Mouse (Mus musculus) c-Kit-positive CD71-negative TER-119-negative erythroid progenitor cells, embryonic 14.5 days (primary cell): Measurements from ENCODE around the gene Sbk3.
A peak's percentile ranks its signal among the peaks of the same experiment; 100 is the strongest.
"Not testable (repeated sequence)": the region's sequence is repeated elsewhere in the genome, so short reads cannot be mapped to it uniquely, and the experiment has no call there.

Experiments used
- DNase-seq: peaks from one replicate; pipeline ENCODE4 v3.0.0-alpha.2; 2013; ENCODE audit warnings: low read depth

Sbk3 gene

GRCm38 (mm10) chr7:4971068-4971467 lies at the start of gene Sbk3:
Sbk3 (minus strand) TSS chr7:4971168.
- DNase-seq: no peak

GRCm38 (mm10) chr7:5020685-5021084 lies 49.7 kb upstream of the Sbk3 start:
- no peak for DNase-seq

GRCm38 (mm10) chr7:5020000-5020681 lies 49.2 kb upstream of the Sbk3 start, which contains the start of the genes Zfp865 and Ccdc106:
Zfp865 (plus strand) TSS chr7:5020376.
Ccdc106 (plus strand) TSS chr7:5020553.
- peak; percentile 98 for DNase-seq

GRCm38 (mm10) chr7:5019576-5019975 lies 48.6 kb upstream of the Sbk3 start:
- DNase-seq: not testable (repeated sequence)

GRCm38 (mm10) chr7:5017931-5018330 lies 47.0 kb upstream of the Sbk3 start:
- no peak for DNase-seq

- no peak for DNase-seq
These were observed 46.4 kb upstream of the Sbk3 start for GRCm38 (mm10) chr7:5017352-5017751.

- no peak for DNase-seq
These were observed 46.0 kb upstream of the Sbk3 start for GRCm38 (mm10) chr7:5016920-5017319.

GRCm38 (mm10) chr7:5016057-5016456 lies 45.1 kb upstream of the Sbk3 start:
- DNase-seq: no peak

GRCm38 (mm10) chr7:5015118-5016001 lies 44.4 kb upstream of the Sbk3 start, which contains the start of gene Gm44973:
Gm44973 (plus strand) TSS chr7:5015496.
- peak; percentile 80 for DNase-seq

GRCm38 (mm10) chr7:5014251-5015117 lies 43.5 kb upstream of the Sbk3 start, which contains the start of the genes Zfp524 and Fiz1:
Zfp524 (plus strand) TSS chr7:5014415.
Fiz1 (minus strand) TSS chr7:5014697.
- DNase-seq: peak; percentile 98

GRCm38 (mm10) chr7:5012681-5013513 lies 41.9 kb upstream of the Sbk3 start:
- DNase-seq: no peak

GRCm38 (mm10) chr7:5008229-5008628 lies 37.3 kb upstream of the Sbk3 start:
- DNase-seq: no peak

GRCm38 (mm10) chr7:5002876-5003275 lies 31.9 kb upstream of the Sbk3 start:
- DNase-seq: not testable (repeated sequence)

- DNase-seq: no peak
These were observed 28.9 kb upstream of the Sbk3 start for GRCm38 (mm10) chr7:4999876-5000275.

GRCm38 (mm10) chr7:4996934-4997333 lies 26.0 kb upstream of the Sbk3 start:
- DNase-seq: no peak

- peak; percentile 56 for DNase-seq
These were observed 25.3 kb upstream of the Sbk3 start, which contains the start of gene Zfp579 for GRCm38 (mm10) chr7:4996003-4996895. Zfp579 (minus strand) TSS chr7:4996158.

GRCm38 (mm10) chr7:4995268-4996002 lies 24.5 kb upstream of the Sbk3 start:
- DNase-seq: no peak

GRCm38 (mm10) chr7:4993999-4994788 lies 23.2 kb upstream of the Sbk3 start:
- no peak for DNase-seq
